Mouse (Mus musculus): ENCODE results near the gene Nceh1.
"Not testable (repeated sequence)": the region's sequence is repeated elsewhere in the genome, so short reads cannot be mapped to it uniquely, and the experiment has no call there.

Nceh1 gene

DNA sequence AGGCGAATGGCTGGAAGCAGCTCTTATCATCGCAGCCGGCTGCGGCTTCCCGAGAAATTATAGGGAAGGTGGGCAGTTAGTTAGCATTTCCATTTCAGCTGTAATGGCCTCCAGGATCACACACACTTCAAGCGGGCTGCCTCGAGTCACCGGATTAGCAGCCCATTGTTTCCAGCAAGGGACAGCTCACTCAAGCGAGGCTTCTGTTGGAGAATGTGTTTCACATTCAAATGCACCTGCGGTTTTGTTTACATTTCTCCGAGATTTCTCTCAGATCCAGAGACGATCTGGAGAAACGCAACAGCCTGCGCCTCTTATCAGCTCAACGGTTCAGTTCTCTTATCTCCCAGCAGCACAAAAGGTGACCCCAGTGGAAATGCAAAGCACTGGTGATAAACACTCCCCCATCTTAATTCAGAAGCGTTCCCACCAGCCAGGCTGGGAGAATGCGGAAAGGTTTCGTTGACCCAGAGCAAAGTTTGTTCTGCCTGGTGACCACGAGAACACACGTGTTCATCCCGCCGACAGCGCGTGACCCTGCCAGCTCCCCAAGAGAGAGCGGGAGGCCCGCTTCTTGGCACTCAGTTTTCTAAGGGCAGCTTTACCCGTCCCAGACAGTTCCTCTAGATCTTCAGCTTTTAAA, 100.4 kb downstream of the Nceh1 start:
- DNase-seq (ENCODE audit: extremely low read depth, low read depth) = no peak

- DNase-seq (ENCODE audit: extremely low read depth, low read depth) = no peak
Observed at GRCm38 (mm10) chr3:27283796-27284195, 101.0 kb downstream of the Nceh1 start.

DNA sequence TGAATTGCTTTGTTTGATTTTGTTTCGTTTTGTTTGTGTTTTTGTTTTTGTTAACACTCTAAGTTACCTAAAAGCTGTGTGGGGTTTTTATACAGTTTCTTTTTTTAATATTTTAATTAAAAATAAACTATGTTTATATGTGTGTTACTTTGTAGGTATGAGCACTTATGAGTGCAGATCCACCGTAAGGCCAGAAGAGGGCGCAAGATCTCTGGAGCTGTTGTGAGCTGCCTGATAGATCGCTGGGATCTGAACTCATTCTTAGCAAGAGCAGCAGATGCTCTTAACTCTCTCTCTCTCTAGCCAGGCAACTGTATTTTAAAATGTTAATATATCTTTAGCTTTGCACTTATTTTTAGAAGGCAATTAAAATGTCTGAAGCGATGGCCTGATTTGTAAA, 101.5 kb downstream of the Nceh1 start:
- DNase-seq (ENCODE audit: extremely low read depth, low read depth) = no peak

DNA sequence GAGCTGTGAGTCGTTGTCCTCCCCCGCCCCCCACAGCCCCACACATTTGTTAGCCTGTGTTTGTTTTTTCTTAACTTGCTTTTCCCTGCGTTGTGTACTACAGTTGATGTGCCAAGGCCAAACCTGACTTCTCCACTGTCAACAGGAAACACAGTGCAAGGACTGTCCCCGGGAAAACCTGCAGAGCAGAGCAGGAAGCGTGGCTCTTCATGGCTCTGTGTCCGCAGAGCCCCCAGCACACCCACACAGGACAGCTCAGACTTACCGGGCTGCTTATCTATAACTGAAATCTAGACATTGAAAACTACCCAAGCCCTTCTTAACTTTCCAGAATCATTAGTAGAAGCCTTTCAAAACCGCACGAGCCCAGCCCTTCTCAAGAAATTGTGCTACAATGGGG, 102.3 kb downstream of the Nceh1 start:
- no peak for DNase-seq (ENCODE audit: extremely low read depth, low read depth)

DNA sequence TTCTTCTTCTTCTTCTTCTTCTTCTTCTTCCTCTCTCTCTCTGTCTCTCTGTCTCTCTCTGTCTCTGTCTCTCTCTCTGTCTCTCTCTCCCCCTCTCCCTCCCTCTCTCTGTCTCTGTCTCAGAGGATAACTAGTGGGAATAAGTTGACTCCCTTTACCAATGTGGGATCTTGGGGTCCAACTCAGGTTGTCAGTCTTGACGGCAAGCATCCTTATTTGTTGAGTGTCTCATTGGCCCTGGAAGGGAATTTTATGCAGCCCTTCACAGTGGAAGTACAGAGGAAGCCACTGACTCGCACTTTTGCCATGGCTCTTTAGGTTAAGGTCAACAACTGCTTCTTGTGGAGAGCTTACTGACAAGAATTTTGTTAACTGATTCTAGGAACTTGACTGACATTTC, 105.5 kb downstream of the Nceh1 start:
- DNase-seq (ENCODE audit: extremely low read depth, low read depth) = no peak

DNA sequence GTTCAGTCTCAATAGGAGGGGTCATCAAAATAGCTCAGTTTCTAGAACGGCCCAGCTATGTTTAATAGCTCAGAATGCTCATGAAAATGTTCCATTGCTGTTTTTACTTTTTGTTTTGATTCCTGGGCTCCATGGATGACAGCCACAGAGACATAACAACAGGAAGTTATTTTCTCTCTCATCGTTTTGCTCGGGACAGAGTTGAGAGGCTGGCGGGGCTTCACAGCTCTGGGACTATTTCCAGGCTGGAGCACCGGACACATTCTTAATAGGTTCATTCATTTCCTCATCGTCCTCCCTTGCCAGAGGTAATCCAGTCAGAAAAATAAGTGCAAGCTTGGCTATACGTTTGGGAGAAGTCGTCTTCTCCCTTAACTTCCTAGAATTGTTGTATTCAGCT, 106.1 kb downstream of the Nceh1 start:
- DNase-seq (ENCODE audit: extremely low read depth, low read depth) = no peak

DNA sequence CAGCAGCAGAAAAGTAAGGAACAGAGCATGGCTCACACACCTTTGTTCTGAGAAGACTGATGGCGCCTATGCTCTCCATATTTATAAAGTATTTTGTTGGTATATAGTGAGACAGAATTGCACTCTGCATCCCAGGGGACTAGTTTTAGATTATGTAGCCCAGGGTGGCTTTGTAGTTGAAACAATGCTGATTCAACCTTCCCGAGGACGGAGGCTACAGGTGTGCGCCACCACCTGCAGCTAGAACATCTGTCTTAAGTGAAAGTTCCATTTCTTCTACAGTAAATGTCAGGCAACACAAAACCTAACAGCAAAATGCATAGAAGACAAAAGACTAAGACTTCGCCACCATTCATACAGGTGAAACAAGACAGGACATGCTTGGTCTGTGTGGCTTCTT, 107.5 kb downstream of the Nceh1 start:
- DNase-seq (ENCODE audit: extremely low read depth, low read depth) = no peak

- not testable (repeated sequence) for DNase-seq (ENCODE audit: extremely low read depth, low read depth)
Observed at GRCm38 (mm10) chr3:27290945-27291344, 108.2 kb downstream of the Nceh1 start.

DNA sequence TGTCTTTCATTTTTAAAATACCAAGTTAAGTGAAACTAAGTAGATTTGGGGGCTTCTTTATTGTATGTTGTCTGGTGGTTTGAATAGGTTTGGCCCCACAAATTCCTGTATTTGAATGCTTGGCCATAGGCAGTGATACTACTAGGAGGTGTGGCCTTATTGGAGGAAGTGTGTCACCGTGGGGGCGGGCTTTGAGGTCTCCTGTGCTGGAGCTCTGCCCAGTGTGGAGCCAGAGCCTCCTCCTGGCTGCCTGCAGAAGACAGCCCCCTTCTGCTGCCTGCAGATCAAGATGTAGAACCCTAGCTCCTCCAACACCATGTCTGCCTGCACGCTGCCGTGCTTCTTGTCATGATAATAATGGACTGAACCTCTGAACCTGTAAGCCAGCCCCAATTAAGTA, 108.6 kb downstream of the Nceh1 start:
- not testable (repeated sequence) for DNase-seq (ENCODE audit: extremely low read depth, low read depth)

DNA sequence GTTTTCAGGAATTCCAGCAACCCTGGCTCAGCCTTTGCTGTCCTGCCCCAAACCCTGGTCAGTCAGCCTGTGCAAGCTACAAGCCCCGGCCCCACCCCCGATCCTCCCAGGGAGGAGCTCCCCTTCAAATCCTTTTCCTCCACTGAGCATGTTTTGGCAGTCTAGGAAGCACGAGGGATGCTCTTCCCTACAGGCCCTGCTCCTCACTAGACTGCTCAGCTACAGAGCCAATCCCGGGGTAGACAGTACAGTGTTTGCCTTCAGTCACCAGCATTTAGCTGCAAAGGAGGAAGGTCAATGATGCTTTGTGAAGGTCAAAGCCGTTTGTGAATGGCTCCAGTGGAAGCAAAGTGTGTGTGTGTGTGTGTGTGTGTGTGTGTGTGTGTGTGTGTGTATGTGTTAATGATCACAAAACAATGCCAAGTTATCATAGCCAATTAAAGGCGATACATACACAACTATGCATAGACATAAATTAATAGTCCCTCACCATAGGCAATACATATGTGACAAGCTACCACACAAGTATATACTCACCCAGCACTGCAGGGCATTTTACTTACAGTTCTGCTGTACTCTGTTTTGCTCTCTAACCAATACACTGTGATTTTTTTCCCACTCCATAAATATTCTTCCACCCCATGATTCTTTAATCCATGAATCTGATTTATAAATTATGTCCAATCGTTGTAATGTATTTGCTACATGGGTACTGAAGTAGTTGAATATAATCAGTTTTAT, 111.0 kb downstream of the Nceh1 start:
- no peak for DNase-seq (ENCODE audit: extremely low read depth, low read depth)

- no peak for DNase-seq (ENCODE audit: extremely low read depth, low read depth)
Observed at GRCm38 (mm10) chr3:27300451-27300850, 117.7 kb downstream of the Nceh1 start.

- no peak for DNase-seq (ENCODE audit: extremely low read depth, low read depth)
Observed at GRCm38 (mm10) chr3:27302339-27303022, 119.7 kb downstream of the Nceh1 start.

DNA sequence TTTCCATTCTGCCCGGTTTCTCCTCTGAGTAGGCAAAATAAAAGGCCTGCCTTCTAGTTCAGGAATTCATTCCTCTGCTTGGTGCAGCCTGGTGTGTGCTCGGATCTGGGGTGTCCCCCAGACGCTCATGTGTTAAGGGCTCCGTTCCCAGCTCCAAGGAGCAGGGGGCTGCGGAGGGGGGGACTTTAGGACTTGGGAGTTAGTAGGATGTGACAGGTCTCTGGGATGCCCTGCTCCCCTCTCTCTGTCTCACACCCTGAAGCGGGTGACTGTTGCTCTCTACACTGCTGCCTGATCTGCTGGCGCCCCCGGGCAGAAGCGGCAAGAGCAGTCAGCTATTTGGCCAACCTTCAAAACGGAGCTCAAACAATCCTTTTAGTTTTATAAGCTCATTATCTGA, 124.0 kb downstream of the Nceh1 start:
- DNase-seq (ENCODE audit: extremely low read depth, low read depth) = no peak

DNA sequence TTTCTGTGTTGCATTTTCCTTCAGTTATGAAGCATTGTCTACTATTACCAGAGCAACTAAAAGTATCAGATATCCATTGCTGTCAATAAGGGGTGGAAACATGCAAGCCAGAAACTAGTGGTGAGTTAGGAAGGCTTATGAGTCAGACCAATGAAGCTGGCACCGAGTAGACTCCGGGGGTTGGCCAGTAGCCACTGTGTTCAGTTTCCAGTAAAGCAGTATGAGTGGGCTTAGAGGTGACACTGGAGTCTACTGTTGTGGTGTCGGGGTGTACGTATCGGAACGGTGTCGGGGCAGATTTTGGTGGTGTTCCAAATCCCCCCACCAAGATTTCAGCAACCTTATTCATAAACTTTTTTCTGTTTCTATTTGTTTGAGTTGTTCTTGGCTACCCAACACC, 128.2 kb downstream of the Nceh1 start:
- no peak for DNase-seq (ENCODE audit: extremely low read depth, low read depth)

GRCm38 (mm10) chr3:27311475-27311874, 128.7 kb downstream of the Nceh1 start:
- DNase-seq (ENCODE audit: extremely low read depth, low read depth) = no peak

DNA sequence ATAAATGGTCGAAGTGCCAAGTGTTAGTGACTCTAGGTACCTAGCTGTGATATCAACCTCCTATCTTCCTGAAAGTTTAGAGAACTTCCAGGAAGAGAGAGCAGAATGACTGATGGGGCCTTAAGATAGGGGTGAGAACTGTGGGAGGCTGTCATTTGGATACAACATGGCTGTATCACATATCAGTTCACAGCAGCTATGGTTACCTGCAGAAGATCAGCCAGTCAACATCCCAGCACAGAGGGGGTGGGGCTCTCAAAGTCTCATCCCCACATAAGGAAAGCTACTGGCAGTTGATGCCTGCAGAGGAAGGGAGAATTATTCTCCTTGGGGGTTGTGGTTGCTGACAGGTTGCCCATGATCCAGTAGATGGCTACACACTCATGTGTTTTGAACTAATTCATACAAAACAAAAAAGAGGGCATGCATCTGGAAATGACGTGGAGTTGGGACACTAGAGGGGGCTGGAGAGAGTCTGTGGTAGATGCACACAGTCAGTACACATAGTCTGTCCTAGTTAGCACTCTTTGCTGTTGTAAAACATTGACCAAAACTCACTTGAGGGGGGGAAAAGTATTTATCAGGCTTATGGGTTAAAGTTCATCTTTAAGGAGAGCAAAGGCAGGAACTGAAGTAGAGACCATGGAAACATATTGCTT, 131.9 kb downstream of the Nceh1 start:
- DNase-seq (ENCODE audit: extremely low read depth, low read depth) = no peak

DNA sequence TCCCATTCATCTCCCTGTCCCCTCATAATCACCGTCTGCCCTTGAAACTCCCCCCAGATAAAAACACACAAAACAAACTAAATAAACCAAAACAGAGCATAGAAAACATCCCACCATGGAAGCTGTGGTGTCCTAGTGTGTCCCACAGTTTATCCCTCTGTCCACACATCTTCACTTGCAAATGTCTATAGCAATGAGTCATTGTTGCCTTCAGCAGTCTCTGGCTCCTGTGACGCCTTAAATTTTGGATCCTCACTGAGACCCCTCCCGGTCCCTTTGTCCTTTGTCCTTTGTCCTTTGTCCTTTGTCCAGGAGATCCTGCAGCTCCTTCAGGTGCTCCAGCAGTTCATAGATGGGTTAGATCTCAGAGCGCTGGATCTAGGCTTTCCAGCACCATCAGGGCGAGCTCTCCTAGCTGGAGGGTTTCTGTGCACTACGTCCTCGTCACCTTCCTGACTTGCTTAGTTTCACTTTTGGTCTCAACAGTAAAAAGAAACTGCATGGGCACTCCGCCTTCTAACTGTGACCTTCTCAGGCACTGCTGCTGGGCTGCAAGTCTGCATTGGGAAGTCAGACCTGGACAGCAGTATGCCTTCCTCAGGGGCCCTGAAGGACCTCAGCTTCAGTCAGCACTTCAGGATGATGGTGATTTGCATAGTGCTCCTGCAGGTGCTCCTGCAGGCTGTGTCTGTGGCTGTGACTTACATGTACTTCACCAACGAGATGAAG, 134.0 kb downstream of the Nceh1 start, which contains the start of gene Tnfsf10:
Gene Tnfsf10, plus strand, starts transcription at position 470 of the 729 bp plus-strand sequence.
- peak; percentile 7 for DNase-seq (ENCODE audit: extremely low read depth, low read depth)

- DNase-seq (ENCODE audit: extremely low read depth, low read depth) = peak; percentile 3
Observed at GRCm38 (mm10) chr3:27317288-27318024, 134.7 kb downstream of the Nceh1 start.

GRCm38 (mm10) chr3:27319650-27320049, 136.9 kb downstream of the Nceh1 start:
- no peak for DNase-seq (ENCODE audit: extremely low read depth, low read depth)
